ENCODE assay signal across 9 mouse cellular contexts in the genomic region with DNA sequence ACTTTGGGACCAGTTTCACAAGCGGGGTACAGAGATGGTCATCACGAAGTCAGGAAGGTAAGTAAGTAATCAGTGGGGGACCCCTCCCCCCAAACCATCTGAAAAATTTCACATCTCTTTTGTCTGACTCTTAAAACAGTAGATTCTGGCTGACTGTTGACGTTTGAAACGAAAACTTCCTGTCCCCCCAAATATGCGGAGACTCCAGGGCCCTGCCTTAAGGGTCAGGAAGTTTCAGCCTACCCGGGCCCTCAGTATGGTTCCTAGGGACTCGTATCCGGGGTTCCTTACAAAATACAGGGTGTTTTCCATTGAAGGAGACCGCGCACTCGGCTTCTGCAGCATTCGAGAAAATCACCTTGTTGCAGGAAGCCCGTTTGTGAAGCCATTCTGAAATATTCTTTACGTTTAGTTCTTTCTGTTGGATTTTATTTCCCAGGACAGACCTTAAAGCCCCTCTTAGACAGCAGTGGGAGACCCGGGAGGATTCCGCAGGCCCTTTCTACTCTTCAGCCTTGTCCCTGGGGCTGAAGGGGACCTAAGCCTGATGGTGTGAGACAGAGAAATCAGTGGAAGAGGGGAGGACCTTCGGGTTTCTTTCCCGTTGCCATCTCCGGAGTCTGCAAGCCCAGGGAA. TPM values are rescaled to one million over a fixed set of nuclear protein-coding genes. Genes with fewer than 3 reads are reported as not detected.
A peak's percentile ranks its signal among the peaks of the same experiment; 100 is the strongest.
DNase-seq lines count a peak whose midpoint lies in the region; ATAC-seq and TF ChIP-seq lines count a peak whose summit lies in the region.
"Had no signal": no experiment of that assay in that cellular context is flagged by ENCODE, and none has a peak within 500 bp of the region (broad histone marks: within the 10 kb centered on the region; RNA-seq: fewer than 3 reads in every experiment).

No protein-coding gene starts in this region.

- H3K9ac ChIP-seq in heart, embryonic 12.5 days = peak overlapping the region; percentile 75
- peak overlapping the region; percentile 84 for H3K9ac ChIP-seq in ES-Bruce4 (ENCODE audit: low read depth, poor library complexity, severe bottlenecking)
- H3K9ac ChIP-seq in heart, embryonic 16.5 days (ENCODE audit: low read length) = peak overlapping the region; percentile 72

- WGBS in heart, embryonic 12.5 days = 1% methylated on average over 19 of the region's 19 CpGs
- WGBS in heart, embryonic 16.5 days = 4% methylated on average over 19 of the region's 19 CpGs

- H3K27ac ChIP-seq in heart, embryonic 12.5 days (ENCODE audit: poor library complexity, severe bottlenecking) = peak overlapping the region; percentile 64
- no peak overlapping the region for H3K27ac ChIP-seq in ES-Bruce4 (ENCODE audit: insufficient read depth, low read length)
- H3K27ac ChIP-seq in heart, embryonic 16.5 days (ENCODE audit: low read length) = peak overlapping the region; percentile 84

- peaks cover 61% of the 10 kb centered on the region for H3K27me3 ChIP-seq in heart, embryonic 12.5 days (replicated peaks)
- H3K27me3 ChIP-seq in ES-Bruce4 (ENCODE audit: control insufficient read depth, insufficient read depth, low read length, poor library complexity, severe bottlenecking) = peaks cover under 1% of the 10 kb centered on the region; the same call in 1 of the 2 replicates
- peaks cover 70% of the 10 kb centered on the region for H3K27me3 ChIP-seq in heart, embryonic 16.5 days (ENCODE audit: control insufficient read depth, insufficient read depth, low read length)

- no peak for ATAC-seq in heart, embryonic 12.5 days (ENCODE audit: insufficient number of reproducible peaks, low FRiP score)
- no peak for ATAC-seq in heart, embryonic 16.5 days (replicated peaks; ENCODE audit: extremely low read depth, insufficient read depth, low FRiP score)

- intact Hi-C loops in heart, postnatal 14 days (cut with DNase I) = loop anchor here (1.0 to 5.0 kb wide), 4 partner anchors 11 to 705 kb away; no protein-coding TSS in a partner anchor

- H3K4me3 ChIP-seq in heart, embryonic 12.5 days = peak overlapping the region; percentile 58
- H3K4me3 ChIP-seq in ES-Bruce4 (ENCODE audit: low read depth, low read length) = peak overlapping the region; percentile 61
- peak overlapping the region; percentile 63 for H3K4me3 ChIP-seq in heart, embryonic 16.5 days (ENCODE audit: low read length)

- H3K9me3 ChIP-seq in heart, embryonic 12.5 days (replicated peaks) = no peaks in the 10 kb centered on the region
- no peaks in the 10 kb centered on the region for H3K9me3 ChIP-seq in ES-Bruce4 (replicated peaks; ENCODE audit: control insufficient read depth, insufficient read depth, low read length, poor library complexity, severe bottlenecking)
- H3K9me3 ChIP-seq in heart, embryonic 16.5 days (replicated peaks; ENCODE audit: control insufficient read depth, low read length) = no peaks in the 10 kb centered on the region

- TF ChIP-seq POLR2A in ES-Bruce4 (IDR thresholded peaks at IDR 0.05; ENCODE audit: insufficient read depth, low read length) = no peak

- peaks cover 37% of the 10 kb centered on the region for H3K4me1 ChIP-seq in heart, embryonic 12.5 days (replicated peaks)
- H3K4me1 ChIP-seq in ES-Bruce4 (ENCODE audit: control insufficient read depth, insufficient read depth, low read length) = no peaks in the 10 kb centered on the region
- H3K4me1 ChIP-seq in heart, embryonic 16.5 days (ENCODE audit: control insufficient read depth, insufficient read depth, low read length) = peaks cover 15% of the 10 kb centered on the region

- peak overlapping the region; percentile 92 for H3K4me2 ChIP-seq in heart, embryonic 12.5 days
- peak overlapping the region; percentile 94 for H3K4me2 ChIP-seq in heart, embryonic 16.5 days (ENCODE audit: low read depth, low read length)

- no peaks in the 10 kb centered on the region for H3K36me3 ChIP-seq in heart, embryonic 12.5 days
- peaks cover 34% of the 10 kb centered on the region for H3K36me3 ChIP-seq in ES-Bruce4 (ENCODE audit: control insufficient read depth, insufficient read depth, low read length, poor library complexity, severe bottlenecking)
- peaks cover 3% of the 10 kb centered on the region; the same call in 1 of the 2 replicates for H3K36me3 ChIP-seq in heart, embryonic 16.5 days (ENCODE audit: control insufficient read depth, insufficient read depth)

- DNase-seq in heart, postnatal 14 days = no peak
- peak; percentile 28 for DNase-seq in lung, postnatal 10 days
- DNase-seq in layer of hippocampus, adult 18-20 months (ENCODE audit: low spot score in 2 of 2) = no peak
- DNase-seq in thymus, postnatal 0 days (ENCODE audit: low spot score) = no peak
- no peak for DNase-seq in frontal cortex, postnatal 10 days (ENCODE audit: low spot score in 2 of 2)

- no peak for TF ChIP-seq EP300 in ES-Bruce4 (IDR thresholded peaks at IDR 0.05; ENCODE audit: insufficient read depth, low read depth, low read length)

- no peak for TF ChIP-seq CTCF in ES-Bruce4 (IDR thresholded peaks at IDR 0.05; ENCODE audit: low read depth, low read length)

RNA-seq across cellular contexts. Expression of gene Tbx3, which starts 2.0 kb away (rescaled TPM):
- polyA plus RNA-seq in heart, embryonic 12.5 days (2016; fragmentation: Nextera tagmentation; extraction: Ambion mirVana) = 18.8 and 21.0 TPM in 2 replicates
- total RNA-seq in heart, postnatal 14 days (2021) = 10 to 100 TPM; 15.1 to 17.8 TPM
- polyA plus RNA-seq in ES-Bruce4 (2011; ENCODE audit: insufficient read depth, insufficient read length, low read depth, missing spikeins) = 29.8 and 30.1 TPM in 2 replicates
- polyA plus RNA-seq in heart, embryonic 16.5 days (2015; fragmentation: Nextera tagmentation; extraction: Ambion mirVana) = 7.4 and 10.6 TPM in 2 replicates
- total RNA-seq in layer of hippocampus, adult 18-20 months (2021) = 1 to 10 TPM; 2.7 to 3.1 TPM
- 1.3 and 1.4 TPM in 2 replicates for polyA plus RNA-seq in thymus, postnatal 0 days (2015; fragmentation: Nextera tagmentation; extraction: Ambion mirVana)
- total RNA-seq: MEL had no signal
